In the genomic region with DNA sequence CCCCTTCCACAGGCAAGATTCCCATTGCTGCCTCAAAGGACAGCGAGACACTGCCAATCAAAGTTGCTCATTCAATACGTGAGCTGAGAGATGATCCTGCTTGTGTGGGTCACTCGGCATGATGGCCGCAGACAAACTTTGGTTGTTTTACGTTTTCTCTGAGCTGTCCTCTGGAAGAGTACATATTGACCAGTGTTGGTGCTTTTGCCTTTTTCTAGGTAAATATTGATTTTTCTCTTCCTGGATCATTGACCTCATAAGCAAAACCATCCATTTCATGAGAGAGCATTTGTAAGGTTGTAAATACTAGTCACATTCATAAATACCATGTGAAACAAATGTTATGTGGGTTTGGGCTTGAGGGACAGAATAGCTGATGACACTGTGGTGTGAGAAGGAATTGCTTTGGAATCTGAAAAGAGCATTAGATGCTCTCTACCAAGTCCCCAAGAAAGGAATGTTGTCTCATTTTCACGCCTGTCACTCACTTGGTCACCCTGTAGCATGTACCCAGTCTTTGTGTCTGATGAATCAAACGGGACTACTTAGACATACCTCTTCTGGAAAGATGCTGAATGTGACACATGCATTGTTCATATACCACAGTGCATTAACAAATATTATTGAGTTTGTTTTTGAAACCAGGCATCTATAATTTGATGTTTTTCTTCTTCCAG, we compare ENCODE assay signal across 25 mouse cellular contexts.
DNase-seq lines count a peak whose midpoint lies in the region; ATAC-seq and TF ChIP-seq lines count a peak whose summit lies in the region.
"Had no signal": no experiment of that assay in that cellular context is flagged by ENCODE, and none has a peak within 500 bp of the region (broad histone marks: within the 10 kb centered on the region; RNA-seq: fewer than 3 reads in every experiment).

No protein-coding gene starts in this region.

- no peak overlapping the region for H3K4me3 ChIP-seq in liver, postnatal 0 days (ENCODE audit: low read depth, low read length)
- no peak overlapping the region for H3K4me3 ChIP-seq in liver, embryonic 11.5 days (ENCODE audit: low read depth, low read length)
- H3K4me3 ChIP-seq in limb, embryonic 11.5 days (ENCODE audit: low read depth, low read length), result no peak overlapping the region
- H3K4me3 ChIP-seq: embryonic facial prominence, embryonic 15.5 days; forebrain, embryonic 12.5 days; layer of hippocampus, adult 2 months; left cerebral cortex, adult 2 months; megakaryocyte, embryonic 14.5 days had no signal

- H3K4me1 ChIP-seq in liver, postnatal 0 days (ENCODE audit: insufficient read depth), result no peaks in the 10 kb centered on the region
- H3K4me1 ChIP-seq in liver, embryonic 11.5 days (replicated peaks; ENCODE audit: control insufficient read depth, insufficient read depth, low read length), result no peaks in the 10 kb centered on the region
- peaks cover 12% of the 10 kb centered on the region for H3K4me1 ChIP-seq in limb, embryonic 11.5 days (ENCODE audit: control insufficient read depth, insufficient read depth, low read length)
- H3K4me1 ChIP-seq: megakaryocyte, embryonic 14.5 days had no signal

- no peak for TF ChIP-seq CTCF in liver, postnatal 0 days (IDR thresholded peaks at IDR 0.05; ENCODE audit: low read depth)

- H3K9me3 ChIP-seq in liver, postnatal 0 days (ENCODE audit: low read length), result no peaks in the 10 kb centered on the region
- H3K9me3 ChIP-seq in liver, embryonic 11.5 days (ENCODE audit: control insufficient read depth, low read length), result no peaks in the 10 kb centered on the region
- H3K9me3 ChIP-seq in limb, embryonic 11.5 days (ENCODE audit: control insufficient read depth, low read length), result no peaks in the 10 kb centered on the region
- H3K9me3 ChIP-seq: embryonic facial prominence, embryonic 15.5 days; forebrain, embryonic 12.5 days; megakaryocyte, embryonic 14.5 days had no signal

- no peak overlapping the region for H3K4me2 ChIP-seq in liver, postnatal 0 days (ENCODE audit: low read depth, low read length)
- H3K4me2 ChIP-seq in liver, embryonic 11.5 days, result no peak overlapping the region
- no peak overlapping the region for H3K4me2 ChIP-seq in limb, embryonic 11.5 days (ENCODE audit: low read depth, severe bottlenecking)
- H3K4me2 ChIP-seq: embryonic facial prominence, embryonic 15.5 days; forebrain, embryonic 12.5 days; hindbrain, embryonic 14.5 days had no signal

- H3K9ac ChIP-seq in liver, postnatal 0 days (replicated peaks), result no peak overlapping the region
- no peak overlapping the region for H3K9ac ChIP-seq in liver, embryonic 11.5 days (ENCODE audit: low read depth, low read length)
- H3K9ac ChIP-seq in limb, embryonic 11.5 days (ENCODE audit: low read length), result no peak overlapping the region
- H3K9ac ChIP-seq: embryonic facial prominence, embryonic 15.5 days; forebrain, embryonic 12.5 days; forebrain, postnatal 0 days; hindbrain, embryonic 14.5 days had no signal

- peak overlapping the region; percentile 85 for H3K27ac ChIP-seq in liver, postnatal 0 days (ENCODE audit: low read depth)
- no peak overlapping the region for H3K27ac ChIP-seq in liver, embryonic 11.5 days (ENCODE audit: low read depth, low read length)
- H3K27ac ChIP-seq in limb, embryonic 11.5 days (replicated peaks; ENCODE audit: low read depth, low read length), result 0 out of 2 replicates have a peak overlapping the region, but pooled peaks have one; percentile 30
- H3K27ac ChIP-seq: embryonic facial prominence, embryonic 15.5 days; forebrain, embryonic 12.5 days; hindbrain, embryonic 14.5 days; layer of hippocampus, adult 2 months; left cerebral cortex, adult 2 months had no signal

- no peaks in the 10 kb centered on the region for H3K27me3 ChIP-seq in liver, postnatal 0 days (ENCODE audit: insufficient read depth, low read length)
- no peaks in the 10 kb centered on the region for H3K27me3 ChIP-seq in liver, embryonic 11.5 days (replicated peaks; ENCODE audit: control insufficient read depth, insufficient read depth, low read length)
- H3K27me3 ChIP-seq in limb, embryonic 11.5 days (ENCODE audit: control insufficient read depth, insufficient read depth, low read length), result no peaks in the 10 kb centered on the region
- H3K27me3 ChIP-seq: embryonic facial prominence, embryonic 15.5 days; forebrain, embryonic 12.5 days had no signal

- peak; percentile 90 for ATAC-seq in liver, postnatal 0 days
- ATAC-seq in liver, embryonic 11.5 days (replicated peaks; ENCODE audit: low FRiP score), result no peak
- ATAC-seq in limb, embryonic 11.5 days (ENCODE audit: insufficient number of reproducible peaks, low FRiP score, low TSS enrichment, low read depth), result no peak
- ATAC-seq: activated CD4-positive, CD25-positive, alpha-beta regulatory T cell, adult 4 months; forebrain, postnatal 0 days; inflammation-experienced regulatory T-cells, adult 6 months; lung, postnatal 0 days had no signal

- WGBS in liver, postnatal 0 days (ENCODE audit: insufficient replicate concordance), result 63% methylated on average over 7 of the region's 7 CpGs
- 79% methylated on average over 7 of the region's 7 CpGs for WGBS in liver, embryonic 11.5 days
- WGBS in limb, embryonic 11.5 days, result 76% methylated on average over 7 of the region's 7 CpGs

- no peak for DNase-seq in liver, postnatal 0 days
- no peak for DNase-seq in liver, embryonic 11.5 days (ENCODE audit: low spot score)
- DNase-seq in embryo, embryonic 10 days (ENCODE audit: low spot score), result peak; percentile 48
- peak; percentile 22 for DNase-seq in embryo, embryonic 11 days
- no peak for DNase-seq in limb, embryonic 11.5 days (ENCODE audit: low spot score)
- no peak for DNase-seq in cerebellum, postnatal 14 days
- no peak for DNase-seq in right cerebral cortex, adult 18-20 months
- DNase-seq: adrenal gland, adult 2 months; adrenal gland, postnatal 36 days; B cell, adult 2 months; cerebellum, adult 18-20 months; forebrain, postnatal 0 days; lung, adult 18-20 months; lung, postnatal 4 days; right cerebral cortex, postnatal 25 days; thymus, postnatal 14 days had no signal

- no peaks in the 10 kb centered on the region for H3K36me3 ChIP-seq in liver, postnatal 0 days (replicated peaks; ENCODE audit: insufficient read depth, low read length)
- no peaks in the 10 kb centered on the region for H3K36me3 ChIP-seq in liver, embryonic 11.5 days (ENCODE audit: control insufficient read depth, insufficient read depth, low read length)
- no peaks in the 10 kb centered on the region for H3K36me3 ChIP-seq in limb, embryonic 11.5 days (ENCODE audit: control insufficient read depth, insufficient read depth, low read length)
- H3K36me3 ChIP-seq: embryonic facial prominence, embryonic 15.5 days; forebrain, embryonic 12.5 days had no signal

- 0 out of 2 replicates have a peak, but pooled peaks have one; percentile 28 for TF ChIP-seq EP300 in liver, postnatal 0 days (IDR thresholded peaks at IDR 0.05; ENCODE audit: low read depth)

Comparison
In these comparisons a context has a peak if more than half of its experiments do, and no peak if none do; other contexts are left out.
1. DNase-seq: peak in embryo, embryonic 10 days (single experiment) and embryo, embryonic 11 days (single experiment); none in liver, postnatal 0 days (single experiment), liver, embryonic 11.5 days (single experiment), limb, embryonic 11.5 days (single experiment), cerebellum, postnatal 14 days (0 of 2) and right cerebral cortex, adult 18-20 months (single experiment).